Mouse (Mus musculus) fat pad, adult 2 months (tissue): ENCODE measurements around the gene Mis18a.
A peak's percentile ranks its signal among the peaks of the same experiment; 100 is the strongest.

ENCODE experiments used
- DNase-seq: peaks from one replicate; pipeline ENCODE4 v3.0.0-alpha.2; 2011; ENCODE audit warnings: low read depth, low spot score; ENCODE audit errors: extremely low read depth

The Mis18a gene

GRCm38 (mm10) chr16:90727233-90728115 lies at the start of gene Mis18a:
TSS of gene Mis18a (minus strand) at chr16:90727404.
- peak; percentile 39 for DNase-seq

- no peak for DNase-seq
Measured at GRCm38 (mm10) chr16:90775946-90776520, 48.8 kb upstream of the Mis18a start.

- no peak for DNase-seq
Measured at GRCm38 (mm10) chr16:90774646-90775045, 47.4 kb upstream of the Mis18a start.

- no peak for DNase-seq
Measured at GRCm38 (mm10) chr16:90774216-90774615, 47.0 kb upstream of the Mis18a start.

- DNase-seq = no peak
Measured at GRCm38 (mm10) chr16:90766919-90767454, 39.8 kb upstream of the Mis18a start.

GRCm38 (mm10) chr16:90765195-90765877 lies 38.1 kb upstream of the Mis18a start:
- DNase-seq = no peak

- DNase-seq = no peak
Measured at GRCm38 (mm10) chr16:90760515-90760914, 33.3 kb upstream of the Mis18a start.

GRCm38 (mm10) chr16:90759335-90759734 lies 32.1 kb upstream of the Mis18a start:
- no peak for DNase-seq

- DNase-seq = no peak
Measured at GRCm38 (mm10) chr16:90753386-90753941, 26.3 kb upstream of the Mis18a start.

- DNase-seq = no peak
Measured at GRCm38 (mm10) chr16:90748169-90748568, 21.0 kb upstream of the Mis18a start.

GRCm38 (mm10) chr16:90747143-90747542 lies 19.9 kb upstream of the Mis18a start:
- no peak for DNase-seq

GRCm38 (mm10) chr16:90738092-90738956 lies 11.1 kb upstream of the Mis18a start, which contains the start of gene Mrap:
TSS of gene Mrap (plus strand) at chr16:90738207.
- DNase-seq = peak; percentile 18

GRCm38 (mm10) chr16:90736672-90737270 lies 9.6 kb upstream of the Mis18a start:
- DNase-seq = no peak

GRCm38 (mm10) chr16:90735611-90736010 lies 8.4 kb upstream of the Mis18a start:
- DNase-seq = no peak

- no peak for DNase-seq
Measured at GRCm38 (mm10) chr16:90726600-90727227, 490 bp downstream of the Mis18a start.

GRCm38 (mm10) chr16:90724051-90724450 lies 3.2 kb downstream of the Mis18a start:
- no peak for DNase-seq

GRCm38 (mm10) chr16:90710313-90710712 lies 16.9 kb downstream of the Mis18a start:
- DNase-seq = no peak

GRCm38 (mm10) chr16:90709711-90710289 lies 17.4 kb downstream of the Mis18a start:
- peak; percentile 19 for DNase-seq

GRCm38 (mm10) chr16:90706279-90706678 lies 20.9 kb downstream of the Mis18a start:
- no peak for DNase-seq
